8 mouse cellular contexts compared by ENCODE assay signal in genomic region chr6:131386416-131387019, GRCm38 (mm10). TPM values are rescaled to one million over a fixed set of nuclear protein-coding genes. Genes with fewer than 3 reads are reported as not detected.
DNase-seq lines count a peak whose midpoint lies in the region; ATAC-seq and TF ChIP-seq lines count a peak whose summit lies in the region.

No protein-coding gene starts in this region.

- TF ChIP-seq CTCF in layer of hippocampus, adult 2 months (conservative IDR thresholded peaks at IDR 0.05): no peak

- no peak for DNase-seq in layer of hippocampus, adult 2 months (ENCODE audit: low spot score in 2 of 2)
- DNase-seq in layer of hippocampus, postnatal 10 days (ENCODE audit: low spot score in 2 of 2): no peak
- DNase-seq in induced T-regulatory cell, adult 2 months (ENCODE audit: low read depth): peak; percentile 35
- DNase-seq in spleen, postnatal 10 days (ENCODE audit: low spot score in 2 of 2): no peak
- no peak for DNase-seq in left cerebral cortex, adult 9 months (ENCODE audit: low spot score in 2 of 2)

- no peak for ATAC-seq in embryonic facial prominence, embryonic 12.5 days (ENCODE audit: insufficient number of reproducible peaks, insufficient read depth, low FRiP score, low TSS enrichment)
- ATAC-seq in monocyte, adult 5-6 weeks (replicated peaks; ENCODE audit: insufficient number of reproducible peaks, low FRiP score, low TSS enrichment, poor library complexity, severe bottlenecking): no peak

- H3K4me1 ChIP-seq in embryonic facial prominence, embryonic 12.5 days: peaks cover 25% of the 10 kb centered on the region

- H3K4me3 ChIP-seq in layer of hippocampus, adult 2 months: peak overlapping the region; percentile 81
- peak overlapping the region; percentile 71 for H3K4me3 ChIP-seq in embryonic facial prominence, embryonic 12.5 days
- H3K4me3 ChIP-seq in myocyte: peak overlapping the region; percentile 92

- no peaks in the 10 kb centered on the region for H3K9me3 ChIP-seq in embryonic facial prominence, embryonic 12.5 days

- H3K4me2 ChIP-seq in embryonic facial prominence, embryonic 12.5 days (replicated peaks): peak overlapping the region; percentile 77
- peak overlapping the region; percentile 93 for H3K4me2 ChIP-seq in myocyte (ENCODE audit: low read depth)

- no peak overlapping the region for H3K9ac ChIP-seq in embryonic facial prominence, embryonic 12.5 days

- H3ac ChIP-seq in myocyte (ENCODE audit: control insufficient read depth, insufficient read length): no peak overlapping the region

- H3K27ac ChIP-seq in layer of hippocampus, adult 2 months: 0 out of 2 replicates have a peak overlapping the region, but pooled peaks have one; percentile 84
- no peak overlapping the region for H3K27ac ChIP-seq in embryonic facial prominence, embryonic 12.5 days

- H3K36me3 ChIP-seq in embryonic facial prominence, embryonic 12.5 days: no peaks in the 10 kb centered on the region
- H3K36me3 ChIP-seq in myocyte (ENCODE audit: control insufficient read depth, insufficient read depth): peaks cover 6% of the 10 kb centered on the region

- 40% methylated on average over 9 of the region's 9 CpGs for WGBS in embryonic facial prominence, embryonic 12.5 days

- peaks cover 69% of the 10 kb centered on the region for H3K79me2 ChIP-seq in myocyte (ENCODE audit: control insufficient read depth, insufficient read depth)

- H3K27me3 ChIP-seq in embryonic facial prominence, embryonic 12.5 days: no peaks in the 10 kb centered on the region
- no peaks in the 10 kb centered on the region for H3K27me3 ChIP-seq in myocyte (ENCODE audit: control insufficient read depth, insufficient read depth, insufficient read length)

- no peak for TF ChIP-seq POLR2A in myocyte (IDR thresholded peaks at IDR 0.05; ENCODE audit: insufficient read length, low read depth)

TF ChIP-seq in myocyte, 11 proteins besides CTCF, POLR2A, EP300 and RAD21:
- no peak for TF ChIP-seq USF1 (IDR thresholded peaks at IDR 0.05; ENCODE audit: low read depth)

RNA-seq across cellular contexts. Expression of gene Ybx3, which starts 1.8 kb away (rescaled TPM):
- total RNA-seq in layer of hippocampus, adult 2 months (2021): 10 to 100 TPM; 36.7 to 44.6 TPM
- 100 to 1,000 TPM; 101 to 110 TPM for total RNA-seq in layer of hippocampus, postnatal 10 days (2021)
- polyA plus RNA-seq in embryonic facial prominence, embryonic 12.5 days (2016; fragmentation: Nextera tagmentation; extraction: Ambion mirVana): 37.1 and 40.3 TPM in 2 replicates
- polyA plus RNA-seq in myocyte (2012; fragmentation: generic; extraction: Trizol): 768 TPM
- total RNA-seq in monocyte, adult 5-6 weeks (2017): 98.2 to 174 TPM (median 134 TPM) in 3 replicates

RNA-seq across cellular contexts. Expression of gene Styk1, which starts 33.1 kb away (rescaled TPM):
- total RNA-seq in layer of hippocampus, adult 2 months (2021): under 1 TPM; 0.52 to 0.67 TPM
- total RNA-seq in layer of hippocampus, postnatal 10 days (2021): 1 to 10 TPM; 6.4 to 7.3 TPM
- polyA plus RNA-seq in embryonic facial prominence, embryonic 12.5 days (2016; fragmentation: Nextera tagmentation; extraction: Ambion mirVana): 1.8 and 2.6 TPM in 2 replicates
- 0.06 TPM for polyA plus RNA-seq in myocyte (2012; fragmentation: generic; extraction: Trizol)
- total RNA-seq in monocyte, adult 5-6 weeks (2017): 23.5 to 95.8 TPM (median 33.3 TPM) in 3 replicates

Comparison
In these comparisons a context has a peak if more than half of its experiments do, and no peak if none do; other contexts are left out.
1. RNA of gene Styk1, which starts 33.1 kb away (total RNA-seq): 23.5 to 95.8 TPM in monocyte, adult 5-6 weeks and 6.4 to 7.3 TPM in layer of hippocampus, postnatal 10 days; 0.52 to 0.67 TPM in layer of hippocampus, adult 2 months; every median in the first group is over 4 times any median in the second.
2. Peak in every context shown above with its lines, with median percentiles within 50 percentile points of each other: H3K4me3 ChIP-seq.